Mouse (Mus musculus) liver, embryonic 16.5 days (tissue): Measurements from ENCODE around the gene Bpifa6. TPM values are rescaled to one million over a fixed set of nuclear protein-coding genes. Genes with fewer than 3 reads are reported as not detected.
"Not testable (repeated sequence)": the region's sequence is repeated elsewhere in the genome, so short reads cannot be mapped to it uniquely, and the experiment has no call there.

Experiments
- ATAC-seq: fragments of 200-750 bp; cut with Nextera tagmentation; 2 replicates; pipeline ENCODE4 v1.8.0; 2017; ENCODE audit warnings: low read depth, mild to moderate bottlenecking, moderate number of reproducible peaks, moderate library complexity
- H3K27ac ChIP-seq: fragments of 300-500 bp; sonication (generic); 2 replicates; pipeline ENCODE4 v1.5.1; 2014; ENCODE audit warnings: mild to moderate bottlenecking, low read length
- H3K27me3 ChIP-seq: fragments of 300-500 bp; sonication (generic); 2 replicates; pipeline ENCODE4 v1.6.1; 2014; ENCODE audit warnings: low read depth, low read length, mixed read lengths; ENCODE audit not compliant: control insufficient read depth, insufficient read depth
- H3K36me3 ChIP-seq: fragments of 300-500 bp; sonication (generic); 2 replicates; pipeline ENCODE4 v1.6.1; 2014; ENCODE audit warnings: mild to moderate bottlenecking; ENCODE audit not compliant: control insufficient read depth, insufficient read depth
- H3K4me1 ChIP-seq: fragments of 300-500 bp; sonication (generic); 2 replicates; pipeline ENCODE4 v1.6.1; 2014; ENCODE audit warnings: low read depth, low read length, mixed read lengths; ENCODE audit not compliant: control insufficient read depth
- H3K4me2 ChIP-seq: fragments of 300-500 bp; sonication (generic); 2 replicates; pipeline ENCODE4 v1.6.1; 2014; ENCODE audit warnings: low read depth, low read length, mixed read lengths
- H3K4me3 ChIP-seq: fragments of 300-500 bp; sonication (generic); 2 replicates; pipeline ENCODE4 v1.5.1; 2014; ENCODE audit warnings: low read depth, mild to moderate bottlenecking, low read length
- H3K9ac ChIP-seq: fragments of 300-500 bp; sonication (generic); 2 replicates; pipeline ENCODE4 v1.6.1; 2014; ENCODE audit warnings: low read depth, low read length
- H3K9me3 ChIP-seq: fragments of 300-500 bp; sonication (generic); replicated peaks from 2 replicates; pipeline ENCODE4 v1.6.1; 2016; ENCODE audit warnings: low read length; ENCODE audit not compliant: control insufficient read depth
- WGBS: fragments of 180-500 bp; shearing (Covaris S2); extraction: QIAGEN DNeasy Blood & Tissue Kit; methylation state at CpG from one replicate; pipeline ENCODE4 v1.1.7; 2014; ENCODE audit not compliant: insufficient replicate concordance; 5-methylcytosine and 5-hydroxymethylcytosine counted together
- polyA plus RNA-seq: library from polyadenylated mRNA; unstranded; fragments of >200 nt; fragmentation: Nextera tagmentation; extraction: Ambion mirVana; gene quantifications from 2 replicates; pipeline ENCODE4 v1.2.1, GENCODE M21; 2015

Gene Bpifa6
- polyA plus RNA-seq, 1 experiment from 2014 or later, result not detected

DNA sequence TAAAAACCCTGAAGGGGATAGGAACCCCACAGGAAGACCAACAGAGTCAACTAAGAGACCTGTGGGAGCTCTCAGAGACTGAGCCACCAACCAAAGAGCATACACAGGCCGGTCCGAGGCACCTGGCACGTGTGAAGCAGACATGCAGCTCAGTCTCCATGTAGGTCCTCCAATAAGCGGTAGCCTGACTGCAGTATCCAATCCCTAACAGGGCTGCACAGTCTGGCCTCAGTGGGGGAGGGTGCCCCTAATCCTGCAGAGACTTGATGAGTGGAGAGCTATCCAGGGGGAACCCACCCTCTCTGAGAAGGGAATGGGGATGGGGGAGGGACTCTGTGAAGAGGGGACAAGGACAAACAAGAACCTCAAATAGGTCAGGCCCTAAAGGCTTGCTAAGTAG, 31.0 kb downstream of the Bpifa6 start:
- Histone ChIP-seq H3K27ac (no peak overlapping the region), H3K36me3 (no peaks in the 10 kb centered on the region), H3K27me3 (no peaks in the 10 kb centered on the region), H3K4me1 (no peaks in the 10 kb centered on the region), H3K9me3 (no peaks in the 10 kb centered on the region), H3K4me2 (no peak overlapping the region), H3K9ac (no peak overlapping the region), H3K4me3 (no peak overlapping the region)
- no peak for ATAC-seq
- 57% methylated on average over 4 of the region's 4 CpGs for WGBS

DNA sequence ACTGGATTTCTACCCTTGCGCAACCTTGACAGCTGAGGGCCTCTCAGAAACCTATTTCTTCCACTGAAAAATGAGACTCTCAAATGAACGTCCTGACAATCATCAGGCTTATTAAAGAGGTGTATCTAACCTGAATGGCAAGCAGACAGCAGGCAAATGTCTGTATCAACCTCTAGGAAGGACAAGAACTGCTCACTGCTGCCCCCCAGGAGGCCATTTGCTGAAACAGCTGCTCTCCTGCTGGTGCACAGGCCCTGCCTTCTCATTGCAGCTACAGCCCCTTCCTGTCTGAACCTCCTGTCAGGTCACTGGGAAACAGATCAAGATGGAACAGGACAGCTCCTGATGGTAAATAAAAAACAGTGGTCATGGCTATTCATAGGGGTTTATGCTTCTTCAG, 31.6 kb downstream of the Bpifa6 start:
- H3K9ac ChIP-seq, result no peak overlapping the region
- no peaks in the 10 kb centered on the region for H3K27me3 ChIP-seq
- H3K27ac ChIP-seq, result no peak overlapping the region
- no peaks in the 10 kb centered on the region for H3K36me3 ChIP-seq
- no peaks in the 10 kb centered on the region for H3K9me3 ChIP-seq
- H3K4me2 ChIP-seq, result no peak overlapping the region
- no peaks in the 10 kb centered on the region for H3K4me1 ChIP-seq
- H3K4me3 ChIP-seq, result no peak overlapping the region
- ATAC-seq, result no peak
- WGBS, result 58% methylated on average over 2 of the region's 2 CpGs

DNA sequence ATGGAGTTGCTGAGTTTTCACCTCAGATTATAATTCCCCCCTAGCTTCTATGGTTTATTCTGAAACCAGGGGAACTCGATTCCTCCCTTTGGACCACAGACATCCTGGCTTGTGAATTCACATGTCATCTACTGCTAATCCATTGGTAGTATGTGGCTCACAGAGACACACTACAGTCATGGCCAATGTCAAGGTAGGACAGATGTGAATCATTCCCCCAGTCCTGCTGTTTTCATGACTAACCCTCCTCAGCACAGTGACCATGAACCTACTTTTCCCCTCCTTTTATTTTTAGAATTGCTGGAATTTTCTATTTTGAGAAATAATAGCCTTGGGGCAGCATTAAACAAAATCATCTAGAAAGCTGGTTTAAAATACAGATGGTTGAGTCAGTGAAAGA, 32.6 kb downstream of the Bpifa6 start:
- no peaks in the 10 kb centered on the region for H3K36me3 ChIP-seq
- no peaks in the 10 kb centered on the region for H3K4me1 ChIP-seq
- ATAC-seq, result no peak
- no peak overlapping the region for H3K4me3 ChIP-seq
- H3K27ac ChIP-seq, result no peak overlapping the region
- no peaks in the 10 kb centered on the region for H3K9me3 ChIP-seq
- H3K9ac ChIP-seq, result no peak overlapping the region
- no peaks in the 10 kb centered on the region for H3K27me3 ChIP-seq
- no peak overlapping the region for H3K4me2 ChIP-seq
- 41% methylated on average over 1 of the region's 1 CpGs for WGBS

- no peak for ATAC-seq
- H3K9me3 ChIP-seq, result no peaks in the 10 kb centered on the region
- WGBS, result 39% methylated on average over 3 of the region's 3 CpGs
Observed at GRCm38 (mm10) chr2:154007965-154008364, 33.2 kb downstream of the Bpifa6 start, which contains the start of gene Bpifa2. Gene Bpifa2, plus strand, starts transcription at chr2:154008265.

GRCm38 (mm10) chr2:154017990-154018389, 43.2 kb downstream of the Bpifa6 start:
- H3K4me2 ChIP-seq, result no peak overlapping the region
- H3K4me3 ChIP-seq, result no peak overlapping the region
- no peaks in the 10 kb centered on the region for H3K27me3 ChIP-seq
- H3K4me1 ChIP-seq, result no peaks in the 10 kb centered on the region
- no peaks in the 10 kb centered on the region for H3K9me3 ChIP-seq
- H3K27ac ChIP-seq, result no peak overlapping the region
- ATAC-seq, result no peak
- no peaks in the 10 kb centered on the region for H3K36me3 ChIP-seq
- no peak overlapping the region for H3K9ac ChIP-seq
- 64% methylated on average over 1 of the region's 1 CpGs for WGBS

More at GRCm38 (mm10) chr2:154007965-154008364, 33.2 kb downstream of the Bpifa6 start, which contains the start of gene Bpifa2:
- H3K4me3 ChIP-seq, result no peak within 1 kb of the TSS
- no peaks in the 10 kb centered on the region for H3K27me3 ChIP-seq
- H3K9ac ChIP-seq, result no peak within 1 kb of the TSS
- no peak within 1 kb of the TSS for H3K4me2 ChIP-seq
- H3K27ac ChIP-seq, result no peak within 1 kb of the TSS
- H3K36me3 ChIP-seq, result no peaks in the 10 kb centered on the region
- H3K4me1 ChIP-seq, result no peaks in the 10 kb centered on the region

DNA sequence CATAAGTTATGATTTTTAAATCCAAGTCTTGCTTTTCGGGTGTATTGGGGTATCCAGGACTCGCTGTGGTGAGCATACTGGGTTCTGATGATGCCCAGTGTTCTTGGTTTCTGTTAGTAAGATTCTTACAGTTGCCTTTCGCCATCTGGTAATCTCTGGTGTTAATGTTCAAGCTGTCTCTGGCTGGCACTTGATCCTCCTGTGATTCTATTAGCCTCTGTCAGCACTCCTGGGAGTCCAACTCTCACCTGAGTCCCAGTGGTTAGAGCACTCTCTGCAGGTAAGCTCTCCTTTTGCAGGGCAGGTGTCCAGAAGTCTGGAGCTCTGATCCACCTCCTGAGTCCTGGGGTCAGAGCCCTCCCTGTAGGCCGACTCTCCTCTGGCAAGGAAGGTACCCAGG, 49.9 kb downstream of the Bpifa6 start:
- H3K9me3 ChIP-seq, H3K36me3 ChIP-seq, H3K4me3 ChIP-seq, ATAC-seq, H3K4me2 ChIP-seq, H3K27me3 ChIP-seq, H3K4me1 ChIP-seq, H3K9ac ChIP-seq, H3K27ac ChIP-seq: not testable (repeated sequence)
- WGBS, result 54% methylated on average over 4 of the region's 4 CpGs

- 40% methylated on average over 2 of the region's 2 CpGs for WGBS
- no peak overlapping the region for H3K9ac ChIP-seq
- H3K4me1 ChIP-seq, result no peaks in the 10 kb centered on the region
- no peaks in the 10 kb centered on the region for H3K36me3 ChIP-seq
- ATAC-seq, result no peak
- H3K4me3 ChIP-seq, result no peak overlapping the region
- no peaks in the 10 kb centered on the region for H3K27me3 ChIP-seq
- no peak overlapping the region for H3K27ac ChIP-seq
- no peaks in the 10 kb centered on the region for H3K9me3 ChIP-seq
- no peak overlapping the region for H3K4me2 ChIP-seq
Observed at GRCm38 (mm10) chr2:154038932-154039331, 64.2 kb downstream of the Bpifa6 start.

DNA sequence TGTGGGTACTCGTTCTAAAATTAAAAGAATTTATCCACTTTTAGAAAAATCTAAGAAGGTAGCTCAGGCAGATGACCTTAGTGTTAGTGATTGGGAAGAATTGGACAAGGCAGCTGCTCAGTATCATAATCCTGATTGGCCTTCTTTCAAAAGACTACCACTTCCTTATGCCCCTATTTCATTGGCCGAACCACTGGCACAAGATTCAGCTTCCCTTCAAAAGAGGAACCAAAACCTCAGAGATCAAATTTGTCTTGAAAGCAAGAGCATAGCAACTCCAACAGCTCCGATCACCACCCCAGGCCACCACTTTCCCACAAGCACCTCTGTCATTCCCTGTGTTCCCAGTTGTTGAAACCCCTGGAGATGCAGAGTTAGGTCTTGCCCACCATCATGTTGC, 70.0 kb downstream of the Bpifa6 start:
- Histone ChIP-seq H3K4me3 (no peak overlapping the region), H3K9me3 (no peaks in the 10 kb centered on the region), H3K4me1 (no peaks in the 10 kb centered on the region), H3K27me3 (no peaks in the 10 kb centered on the region), H3K36me3 (no peaks in the 10 kb centered on the region), H3K4me2 (no peak overlapping the region), H3K9ac (no peak overlapping the region), H3K27ac (no peak overlapping the region)
- WGBS, result 39% methylated on average over 3 of the region's 3 CpGs
- ATAC-seq, result no peak
